Mouse (Mus musculus): ENCODE measurements at regions not wholly inside any gene's neighbourhood (a gene's known extent, or its start where the extent isn't known, plus 50 kb on each side); places are given as distances from the start of the nearest gene placed in this dataset.

- TF ChIP-seq CTCF (IDR thresholded peaks at IDR 0.05; ENCODE audit: low read depth), result no peak
- no peaks in the 10 kb centered on the region for H3K9me3 ChIP-seq (ENCODE audit: control insufficient read depth)
- H3K9ac ChIP-seq (ENCODE audit: low read depth, low read length), result no peak overlapping the region
- no peaks in the 10 kb centered on the region for H3K36me3 ChIP-seq (ENCODE audit: control insufficient read depth, insufficient read depth)
- no peak overlapping the region for H3K4me2 ChIP-seq (replicated peaks; ENCODE audit: low read depth)
- H3K4me3 ChIP-seq (ENCODE audit: low read depth, low read length), result no peak overlapping the region
- ATAC-seq, result no peak
- no peaks in the 10 kb centered on the region for H3K27me3 ChIP-seq (replicated peaks; ENCODE audit: control insufficient read depth, insufficient read depth, low read length)
- no peaks in the 10 kb centered on the region for H3K4me1 ChIP-seq (replicated peaks; ENCODE audit: control insufficient read depth, insufficient read depth, low read length)
- 34% methylated on average over 6 of the region's 6 CpGs for WGBS
- H3K27ac ChIP-seq (ENCODE audit: low read depth, low read length), result no peak overlapping the region
Measured at GRCm38 (mm10) chr13:44171639-44172038, 387.1 kb downstream of the Cd83 start.

GRCm38 (mm10) chr13:44172701-44173100, 388.1 kb downstream of the Cd83 start:
- no peaks in the 10 kb centered on the region for H3K9me3 ChIP-seq (ENCODE audit: control insufficient read depth)
- H3K27me3 ChIP-seq (replicated peaks; ENCODE audit: control insufficient read depth, insufficient read depth, low read length), result no peaks in the 10 kb centered on the region
- no peaks in the 10 kb centered on the region for H3K36me3 ChIP-seq (ENCODE audit: control insufficient read depth, insufficient read depth)
- H3K9ac ChIP-seq (ENCODE audit: low read depth, low read length), result no peak overlapping the region
- no peak overlapping the region for H3K4me3 ChIP-seq (ENCODE audit: low read depth, low read length)
- H3K4me1 ChIP-seq (replicated peaks; ENCODE audit: control insufficient read depth, insufficient read depth, low read length), result no peaks in the 10 kb centered on the region
- no peak overlapping the region for H3K4me2 ChIP-seq (replicated peaks; ENCODE audit: low read depth)
- H3K27ac ChIP-seq (ENCODE audit: low read depth, low read length), result no peak overlapping the region
- WGBS, result 80% methylated on average over 5 of the region's 5 CpGs
- TF ChIP-seq CTCF (IDR thresholded peaks at IDR 0.05; ENCODE audit: low read depth), result no peak
- no peak for ATAC-seq

- Histone ChIP-seq H3K9me3 (ENCODE audit: control insufficient read depth) (no peaks in the 10 kb centered on the region), H3K9ac (ENCODE audit: low read depth, low read length) (no peak overlapping the region), H3K27ac (ENCODE audit: low read depth, low read length) (no peak overlapping the region), H3K4me1 (replicated peaks; ENCODE audit: control insufficient read depth, insufficient read depth, low read length) (no peaks in the 10 kb centered on the region), H3K36me3 (ENCODE audit: control insufficient read depth, insufficient read depth) (no peaks in the 10 kb centered on the region), H3K4me2 (replicated peaks; ENCODE audit: low read depth) (no peak overlapping the region), H3K4me3 (ENCODE audit: low read depth, low read length) (no peak overlapping the region), H3K27me3 (replicated peaks; ENCODE audit: control insufficient read depth, insufficient read depth, low read length) (no peaks in the 10 kb centered on the region)
- 89% methylated on average over 2 of the region's 2 CpGs for WGBS
- ATAC-seq, result no peak
- TF ChIP-seq CTCF (IDR thresholded peaks at IDR 0.05; ENCODE audit: low read depth), result no peak
Measured at GRCm38 (mm10) chr13:44174236-44174635, 389.7 kb downstream of the Cd83 start.

- Histone ChIP-seq H3K27ac (ENCODE audit: low read depth, low read length) (no peak overlapping the region), H3K9ac (ENCODE audit: low read depth, low read length) (no peak overlapping the region), H3K36me3 (ENCODE audit: control insufficient read depth, insufficient read depth) (no peaks in the 10 kb centered on the region), H3K4me3 (ENCODE audit: low read depth, low read length) (no peak overlapping the region), H3K4me1 (replicated peaks; ENCODE audit: control insufficient read depth, insufficient read depth, low read length) (no peaks in the 10 kb centered on the region), H3K4me2 (replicated peaks; ENCODE audit: low read depth) (no peak overlapping the region), H3K9me3 (ENCODE audit: control insufficient read depth) (no peaks in the 10 kb centered on the region), H3K27me3 (replicated peaks; ENCODE audit: control insufficient read depth, insufficient read depth, low read length) (no peaks in the 10 kb centered on the region)
- WGBS, result 80% methylated on average over 8 of the region's 8 CpGs
- TF ChIP-seq CTCF (IDR thresholded peaks at IDR 0.05; ENCODE audit: low read depth), result no peak
- no peak for ATAC-seq
Measured at GRCm38 (mm10) chr13:44175300-44176036, 390.9 kb downstream of the Cd83 start.

GRCm38 (mm10) chr13:44176121-44176520, 391.5 kb downstream of the Cd83 start:
- no peaks in the 10 kb centered on the region for H3K27me3 ChIP-seq (replicated peaks; ENCODE audit: control insufficient read depth, insufficient read depth, low read length)
- H3K27ac ChIP-seq (ENCODE audit: low read depth, low read length), result no peak overlapping the region
- no peak overlapping the region for H3K4me2 ChIP-seq (replicated peaks; ENCODE audit: low read depth)
- ATAC-seq, result no peak
- no peaks in the 10 kb centered on the region for H3K4me1 ChIP-seq (replicated peaks; ENCODE audit: control insufficient read depth, insufficient read depth, low read length)
- H3K36me3 ChIP-seq (ENCODE audit: control insufficient read depth, insufficient read depth), result no peaks in the 10 kb centered on the region
- no peak overlapping the region for H3K4me3 ChIP-seq (ENCODE audit: low read depth, low read length)
- TF ChIP-seq CTCF (IDR thresholded peaks at IDR 0.05; ENCODE audit: low read depth), result no peak
- WGBS, result 86% methylated on average over 8 of the region's 8 CpGs
- no peaks in the 10 kb centered on the region for H3K9me3 ChIP-seq (ENCODE audit: control insufficient read depth)
- no peak overlapping the region for H3K9ac ChIP-seq (ENCODE audit: low read depth, low read length)

GRCm38 (mm10) chr13:44178006-44178405, 393.4 kb downstream of the Cd83 start:
- Histone ChIP-seq H3K4me2 (replicated peaks; ENCODE audit: low read depth) (no peak overlapping the region), H3K36me3 (ENCODE audit: control insufficient read depth, insufficient read depth) (no peaks in the 10 kb centered on the region), H3K9me3 (ENCODE audit: control insufficient read depth) (no peaks in the 10 kb centered on the region), H3K9ac (ENCODE audit: low read depth, low read length) (no peak overlapping the region), H3K27me3 (replicated peaks; ENCODE audit: control insufficient read depth, insufficient read depth, low read length) (no peaks in the 10 kb centered on the region), H3K4me1 (replicated peaks; ENCODE audit: control insufficient read depth, insufficient read depth, low read length) (no peaks in the 10 kb centered on the region), H3K27ac (ENCODE audit: low read depth, low read length) (no peak overlapping the region), H3K4me3 (ENCODE audit: low read depth, low read length) (no peak overlapping the region)
- ATAC-seq, result no peak
- no peak for TF ChIP-seq CTCF (IDR thresholded peaks at IDR 0.05; ENCODE audit: low read depth)
- 79% methylated on average over 6 of the region's 6 CpGs for WGBS
